Mouse (Mus musculus) MEL (cell line): ENCODE data around the gene Gm11985. TPM values are rescaled to one million over a fixed set of nuclear protein-coding genes. Genes with fewer than 3 reads are reported as not detected.

Experiments
- DNase-seq: peaks from one replicate; pipeline ENCODE4 v3.0.0; 2011; ENCODE audit warnings: low read depth, low spot score
- H3K27ac ChIP-seq: 2 replicates; pipeline ENCODE4 v1.5.1; 2012; ENCODE audit warnings: low read depth, mild to moderate bottlenecking, control low read depth, low read length, moderate library complexity; ENCODE audit not compliant: control insufficient read depth
- H3K27me3 ChIP-seq, 2 experiments: fragments of 150-350 bp in 1 of 2; sonication (generic) in 1 of 2; 2 replicates each; pipeline ENCODE4 v1.6.1; 2012; ENCODE audit warnings: low read length in 2 of 2, mild to moderate bottlenecking in 2 of 2, improper control_type of control experiment in 1 of 2, moderate library complexity in 1 of 2; ENCODE audit not compliant: insufficient read depth in 2 of 2, control insufficient read depth in 1 of 2
- H3K36me3 ChIP-seq, 2 experiments: 2 replicates each; pipeline ENCODE4 v1.6.1; 2012 to 2014; ENCODE audit warnings: low read length in 2 of 2, improper control_type of control experiment in 1 of 2, inconsistent platforms in 1 of 2, mild to moderate bottlenecking in 1 of 2; ENCODE audit not compliant: insufficient read depth in 2 of 2, control insufficient read depth in 1 of 2
- H3K4me1 ChIP-seq, 2 experiments: fragments of 150-350 bp in 1 of 2; sonication (generic) in 1 of 2; 2 replicates each; pipeline ENCODE4 v1.6.1; 2012; ENCODE audit warnings: low read length in 2 of 2, improper control_type of control experiment in 1 of 2, mild to moderate bottlenecking in 1 of 2; ENCODE audit not compliant: insufficient read depth in 2 of 2, control insufficient read depth in 1 of 2
- H3K4me3 ChIP-seq, 2 experiments: fragments of 150-350 bp in 1 of 2; sonication (generic) in 1 of 2; 2 replicates each; pipeline ENCODE4 v1.5.1; 2012; ENCODE audit warnings: low read depth in 2 of 2, low read length in 2 of 2, mild to moderate bottlenecking in 2 of 2, moderate library complexity in 2 of 2, control low read depth in 1 of 2, improper control_type of control experiment in 1 of 2; ENCODE audit not compliant: control insufficient read depth in 1 of 2, insufficient read depth in 1 of 2
- H3K79me2 ChIP-seq: 2 replicates; pipeline ENCODE4 v1.6.1; 2012; ENCODE audit warnings: mild to moderate bottlenecking, low read length, moderate library complexity; ENCODE audit not compliant: control insufficient read depth, poor library complexity, insufficient read depth
- H3K9ac ChIP-seq: 2 replicates; pipeline ENCODE4 v1.6.1; 2012; ENCODE audit warnings: low read depth, mild to moderate bottlenecking, control low read depth, low read length, moderate library complexity; ENCODE audit not compliant: control insufficient read depth, poor library complexity, severe bottlenecking
- H3K9me3 ChIP-seq: fragments of 150-350 bp; sonication (generic); replicated peaks from 2 replicates; pipeline ENCODE4 v1.6.1; 2012; ENCODE audit warnings: mild to moderate bottlenecking, low read length, improper control_type of control experiment, moderate library complexity; ENCODE audit not compliant: insufficient read depth
- E2F4 ChIP-seq: IDR thresholded peaks from 2 replicates; pipeline ENCODE4 v1.6.1; 2011; ENCODE audit warnings: low read depth, low read length, improper control_type of control experiment, borderline replicate concordance
- EP300 ChIP-seq, 2 experiments: IDR thresholded peaks; 2 replicates each; pipeline ENCODE4 v1.6.1; 2011; ENCODE audit warnings: improper control_type of control experiment in 2 of 2, low read length in 2 of 2, low read depth in 1 of 2, mild to moderate bottlenecking in 1 of 2
- ETS1 ChIP-seq: IDR thresholded peaks from 2 replicates; pipeline ENCODE4 v1.6.1; 2012; ENCODE audit warnings: low read depth, mild to moderate bottlenecking, inconsistent platforms, low read length, improper control_type of control experiment, moderate library complexity
- GABPA ChIP-seq: IDR thresholded peaks from 2 replicates; pipeline ENCODE4 v1.6.1; 2012; ENCODE audit warnings: low read depth, mild to moderate bottlenecking, inconsistent platforms, low read length, improper control_type of control experiment, moderate library complexity
- HCFC1 ChIP-seq: IDR thresholded peaks from 2 replicates; pipeline ENCODE4 v1.6.1; 2012; ENCODE audit warnings: low read depth, mild to moderate bottlenecking, inconsistent platforms, low read length, improper control_type of control experiment, moderate library complexity
- JUND ChIP-seq: IDR thresholded peaks from 2 replicates; pipeline ENCODE4 v1.6.1; 2011; ENCODE audit warnings: low read depth, mild to moderate bottlenecking, improper control_type of control experiment, low read length
- MAFK ChIP-seq: IDR thresholded peaks from 2 replicates; pipeline ENCODE4 v1.6.1; 2011; ENCODE audit warnings: low read depth, mild to moderate bottlenecking, low read length, improper control_type of control experiment, borderline replicate concordance
- MEF2A ChIP-seq: IDR thresholded peaks from 2 replicates; pipeline ENCODE4 v1.6.1; 2014; ENCODE audit warnings: low read depth, mild to moderate bottlenecking, inconsistent platforms, low read length, improper control_type of control experiment; ENCODE audit not compliant: poor library complexity, insufficient replicate concordance, severe bottlenecking; ENCODE audit errors: extremely low read depth
- MXI1 ChIP-seq: IDR thresholded peaks from 2 replicates; pipeline ENCODE4 v1.6.1; 2011; ENCODE audit warnings: mild to moderate bottlenecking, low read depth, low read length, improper control_type of control experiment
- RCOR1 ChIP-seq: IDR thresholded peaks from 2 replicates; pipeline ENCODE4 v1.6.1; 2012; ENCODE audit warnings: low read depth, mild to moderate bottlenecking, inconsistent platforms, low read length, improper control_type of control experiment
- UBTF ChIP-seq: IDR thresholded peaks from 2 replicates; pipeline ENCODE4 v1.6.1; 2012; ENCODE audit warnings: low read depth, mild to moderate bottlenecking, inconsistent platforms, low read length, improper control_type of control experiment, moderate library complexity, borderline replicate concordance; ENCODE audit not compliant: insufficient read depth
- USF1 ChIP-seq: IDR thresholded peaks from 2 replicates; pipeline ENCODE4 v1.6.1; 2014; ENCODE audit warnings: low read depth, mild to moderate bottlenecking, inconsistent platforms, low read length, improper control_type of control experiment, moderate library complexity
- ZNF384 ChIP-seq: IDR thresholded peaks from 2 replicates; pipeline ENCODE4 v1.6.1; 2012; ENCODE audit warnings: low read depth, mild to moderate bottlenecking, inconsistent platforms, low read length, improper control_type of control experiment
- polyA plus RNA-seq, 2 experiments: library from polyadenylated mRNA; stranded (reverse) in 1 of 2; unstranded in 1 of 2; fragments of >175 nt in 1 of 2; fragments of >200 nt in 1 of 2; gene quantifications; 2 replicates each; pipeline versions ENCODE4 v1.2.1 to v1.2.4; 2012; ENCODE audit warnings: low replicate concordance in 2 of 2, low read depth in 1 of 2; ENCODE audit not compliant: insufficient read length in 2 of 2, insufficient read depth in 1 of 2, missing spikeins in 1 of 2
- total RNA-seq: library from RNA; depleted of rRNA; stranded (reverse); fragments of 300-350 nt; gene quantifications from 2 replicates; pipeline ENCODE4 v1.2.3, GENCODE M21; 2012; rRNA removed

Gene Gm11985
- total and polyA plus RNA-seq, 3 experiments, result not detected

GRCm38 (mm10) chr11:7134319-7134718 lies 54.0 kb downstream of the Gm11985 start:
- H3K9me3 ChIP-seq, result no peaks in the 10 kb centered on the region
- H3K27me3 ChIP-seq, result no peaks in the 10 kb centered on the region
- H3K9ac ChIP-seq, result no peak overlapping the region
- DNase-seq, result no peak
- H3K4me1 ChIP-seq, result no peaks in the 10 kb centered on the region
- no peak overlapping the region for H3K4me3 ChIP-seq
- H3K79me2 ChIP-seq, result no peaks in the 10 kb centered on the region
- H3K36me3 ChIP-seq, result no peaks in the 10 kb centered on the region
- no peak overlapping the region for H3K27ac ChIP-seq
- TF ChIP-seq E2F4 (no peak), EP300 (IDR thresholded peaks at IDR 0.05; ENCODE audit: low read depth in 1 of 2, low read length in 2 of 2) (no peak), MXI1 (no peak), GABPA (no peak), MEF2A (no peak), MAFK (no peak), JUND (no peak), RCOR1 (no peak), ZNF384 (no peak), USF1 (no peak), HCFC1 (no peak), ETS1 (no peak)

- no peak overlapping the region for H3K27ac ChIP-seq
- no peak overlapping the region for H3K9ac ChIP-seq
- DNase-seq, result no peak
- H3K79me2 ChIP-seq, result no peaks in the 10 kb centered on the region
- H3K27me3 ChIP-seq, result no peaks in the 10 kb centered on the region
- no peaks in the 10 kb centered on the region for H3K36me3 ChIP-seq
- TF ChIP-seq MEF2A (no peak), USF1 (no peak), UBTF (no peak)
- TF ChIP-seq, all 39 proteins: peak for 0
- Histone ChIP-seq H3K9me3 (no peaks in the 10 kb centered on the region), H3K4me1 (no peaks in the 10 kb centered on the region), H3K4me3 (no peak overlapping the region)
Observed at GRCm38 (mm10) chr11:7133736-7134135, 54.6 kb downstream of the Gm11985 start.

Other genes with a start within 250 kb of the Gm11985 start
- under 0.01 TPM in 1 of 2 replicates, not detected in the other for gene Adcy1, start 125.1 kb downstream of the Gm11985 start, total RNA-seq
- gene Adcy1, start 125.1 kb downstream of the Gm11985 start, polyA plus RNA-seq, result not detected
- not detected in 2 replicates for gene Igfbp1, start 9.2 kb upstream of the Gm11985 start, total RNA-seq
- gene Igfbp1, start 9.2 kb upstream of the Gm11985 start, polyA plus RNA-seq, result not detected
- not detected in 2 replicates for gene Igfbp3, start 25.4 kb upstream of the Gm11985 start, total RNA-seq
- not detected for gene Igfbp3, start 25.4 kb upstream of the Gm11985 start, polyA plus RNA-seq